Mouse (Mus musculus) gastrocnemius, postnatal 14 days (tissue): Measurements from ENCODE around the gene Rbm15b. TPM values are rescaled to one million over a fixed set of nuclear protein-coding genes. Genes with fewer than 3 reads are reported as not detected.
A peak's percentile ranks its signal among the peaks of the same experiment; 100 is the strongest.

Source experiments
- DNase-seq: peaks from one replicate; pipeline ENCODE4 v3.0.0; 2021; ENCODE audit warnings: mixed read lengths
- intact Hi-C: fragments of 180-260 bp; cut with DNase I; formaldehyde crosslinking; loops from one replicate; pipeline ENCODE4 v1.15.1; 2025; ENCODE audit warnings: low total_unique reads
- total RNA-seq, 2 experiments: library from RNA; stranded (reverse); gene quantifications; 2 replicates each; pipeline ENCODE4 v1.2.3; 2021

The Rbm15b gene
- total RNA-seq, 2 experiments from 2014 or later: 6.8 to 9.9 TPM

GRCm38 (mm10) chr9:106888346-106888745, 1.1 kb upstream of the Rbm15b start:
- DNase-seq: no peak
- intact Hi-C loops: loop anchor here (10.0 kb wide), 2 partner anchors 64 to 204 kb away; partner anchors contain the start of genes Dcaf1 and Tex264

- DNase-seq: peak; percentile 42
- intact Hi-C loops: loop anchor here (10.0 kb wide), 2 partner anchors 61 to 201 kb away; partner anchors contain the start of genes Dcaf1 and Tex264
Measured at GRCm38 (mm10) chr9:106885901-106886731, 1.1 kb downstream of the Rbm15b start.

- intact Hi-C loops: loop anchor here (10.0 kb wide), 2 partner anchors 60 to 200 kb away; partner anchors contain the start of genes Dcaf1 and Tex264
- no peak for DNase-seq
Measured at GRCm38 (mm10) chr9:106884996-106885900, 2.0 kb downstream of the Rbm15b start.

GRCm38 (mm10) chr9:106884306-106884705, 2.9 kb downstream of the Rbm15b start:
- intact Hi-C loops: loop anchor here (10.0 kb wide), 2 partner anchors 60 to 200 kb away; partner anchors contain the start of genes Dcaf1 and Tex264
- no peak for DNase-seq

- no peak for DNase-seq
- intact Hi-C loops: loop anchor here (10.0 kb wide), 2 partner anchors 58 to 198 kb away; partner anchors contain the start of genes Dcaf1 and Tex264
Measured at GRCm38 (mm10) chr9:106883085-106883484, 4.1 kb downstream of the Rbm15b start.

- intact Hi-C loops: loop anchor here (10.0 kb wide), 2 partner anchors 57 to 197 kb away; partner anchors contain the start of genes Dcaf1 and Tex264
Measured at GRCm38 (mm10) chr9:106882176-106882575, 5.1 kb downstream of the Rbm15b start.

GRCm38 (mm10) chr9:106881071-106881755, 6.0 kb downstream of the Rbm15b start:
- intact Hi-C loops: loop anchor here (10.0 kb wide), 2 partner anchors 56 to 196 kb away; partner anchors contain the start of genes Dcaf1 and Tex264

More at GRCm38 (mm10) chr9:106882176-106882575, 5.1 kb downstream of the Rbm15b start:
- no peak for DNase-seq

GRCm38 (mm10) chr9:106879471-106879870, 7.8 kb downstream of the Rbm15b start:
- no peak for DNase-seq
- intact Hi-C loops: no loop called here

More at GRCm38 (mm10) chr9:106881071-106881755, 6.0 kb downstream of the Rbm15b start:
- no peak for DNase-seq

GRCm38 (mm10) chr9:106876666-106877065, 10.6 kb downstream of the Rbm15b start:
- intact Hi-C loops: no loop called here
- no peak for DNase-seq

- no peak for DNase-seq
- intact Hi-C loops: no loop called here
Measured at GRCm38 (mm10) chr9:106874216-106874615, 13.0 kb downstream of the Rbm15b start.

- intact Hi-C loops: no loop called here
- DNase-seq: no peak
Measured at GRCm38 (mm10) chr9:106858036-106858435, 29.2 kb downstream of the Rbm15b start.

- no peak for DNase-seq
- intact Hi-C loops: no loop called here
Measured at GRCm38 (mm10) chr9:106856664-106857063, 30.6 kb downstream of the Rbm15b start.

GRCm38 (mm10) chr9:106842800-106843199, 44.4 kb downstream of the Rbm15b start:
- no peak for DNase-seq
- intact Hi-C loops: no loop called here

- no peak for DNase-seq
- intact Hi-C loops: no loop called here
Measured at GRCm38 (mm10) chr9:106840569-106840968, 46.7 kb downstream of the Rbm15b start.

Other genes with a start within 250 kb of the Rbm15b start
- gene Grm2, start 231.3 kb downstream of the Rbm15b start, total RNA-seq: not detected
- gene Tex264, start 201.5 kb downstream of the Rbm15b start, total RNA-seq: 10 to 100 TPM; 17.3 to 20.6 TPM
- gene Rad54l2, start 98.2 kb downstream of the Rbm15b start, total RNA-seq: 1 to 10 TPM; 6.6 to 7.1 TPM
- gene Dcaf1, start 65.6 kb downstream of the Rbm15b start, total RNA-seq: 10 to 100 TPM; 11.2 to 12.2 TPM
- gene Manf, start 4.6 kb upstream of the Rbm15b start, total RNA-seq: 10 to 100 TPM; 47.4 to 61.3 TPM